Mouse (Mus musculus): ENCODE results near the gene Bbip1.
"Not testable (repeated sequence)": the region's sequence is repeated elsewhere in the genome, so short reads cannot be mapped to it uniquely, and the experiment has no call there.

Bbip1 gene

DNA sequence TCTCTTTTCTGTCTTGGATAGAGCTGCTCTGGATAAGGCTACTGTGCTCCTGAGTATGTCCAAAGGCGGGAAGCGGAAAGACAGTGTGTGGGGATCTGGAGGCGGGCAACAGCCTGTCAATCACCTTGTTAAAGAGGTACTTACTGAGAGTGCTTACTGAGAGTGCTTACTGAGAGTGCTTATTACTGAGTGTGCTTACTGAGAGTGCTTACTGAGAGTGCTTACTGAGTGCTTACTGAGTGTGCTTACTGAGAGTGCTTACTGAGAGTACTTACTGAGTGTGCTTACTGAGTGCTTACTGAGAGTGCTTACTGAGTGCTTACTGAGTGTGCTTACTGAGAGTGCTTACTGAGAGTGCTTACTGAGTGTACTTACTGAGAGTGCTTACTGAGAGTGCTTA, 22.4 kb downstream of the Bbip1 start:
- DNase-seq = not testable (repeated sequence)

GRCm38 (mm10) chr19:53919541-53919940, 24.9 kb downstream of the Bbip1 start:
- no peak for DNase-seq

DNA sequence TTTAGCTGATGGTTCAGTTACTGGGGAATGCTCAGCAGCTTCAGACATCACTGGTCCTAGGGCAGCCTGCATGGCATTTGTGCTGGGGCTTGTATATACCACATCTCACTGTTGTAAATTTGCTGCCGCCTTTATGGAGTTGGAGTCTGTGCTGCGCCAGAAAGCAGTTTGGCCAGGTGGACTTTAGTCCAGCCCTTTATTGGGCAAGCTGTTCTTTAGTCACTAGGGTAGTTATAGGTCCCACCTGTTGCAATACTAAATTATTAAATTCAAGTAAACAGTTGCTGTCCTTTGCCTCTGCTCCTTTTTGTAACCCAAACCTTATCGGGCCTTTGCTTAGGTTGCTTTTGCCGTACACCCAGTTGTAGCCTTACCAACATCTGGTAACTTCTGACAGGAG, 29.5 kb downstream of the Bbip1 start:
- no peak for DNase-seq

DNA sequence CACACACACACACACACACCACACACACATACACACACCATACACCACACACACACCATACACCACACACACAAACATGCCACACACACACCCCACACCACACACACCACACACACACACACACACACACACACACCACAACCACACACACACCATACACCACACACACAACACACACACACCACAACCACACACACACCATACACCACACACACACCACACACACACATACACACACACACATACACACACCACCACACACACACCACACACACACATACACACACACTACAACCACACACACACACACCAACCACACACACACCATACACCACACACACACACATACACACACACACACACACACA, 37.7 kb downstream of the Bbip1 start:
- DNase-seq = not testable (repeated sequence)

- DNase-seq = no peak
Observed at GRCm38 (mm10) chr19:53906033-53906702, 38.3 kb downstream of the Bbip1 start.

GRCm38 (mm10) chr19:53904833-53905480, 39.5 kb downstream of the Bbip1 start:
- no peak for DNase-seq

- peak; percentile 56 for DNase-seq
Observed at GRCm38 (mm10) chr19:53903507-53904321, 40.7 kb downstream of the Bbip1 start.

DNA sequence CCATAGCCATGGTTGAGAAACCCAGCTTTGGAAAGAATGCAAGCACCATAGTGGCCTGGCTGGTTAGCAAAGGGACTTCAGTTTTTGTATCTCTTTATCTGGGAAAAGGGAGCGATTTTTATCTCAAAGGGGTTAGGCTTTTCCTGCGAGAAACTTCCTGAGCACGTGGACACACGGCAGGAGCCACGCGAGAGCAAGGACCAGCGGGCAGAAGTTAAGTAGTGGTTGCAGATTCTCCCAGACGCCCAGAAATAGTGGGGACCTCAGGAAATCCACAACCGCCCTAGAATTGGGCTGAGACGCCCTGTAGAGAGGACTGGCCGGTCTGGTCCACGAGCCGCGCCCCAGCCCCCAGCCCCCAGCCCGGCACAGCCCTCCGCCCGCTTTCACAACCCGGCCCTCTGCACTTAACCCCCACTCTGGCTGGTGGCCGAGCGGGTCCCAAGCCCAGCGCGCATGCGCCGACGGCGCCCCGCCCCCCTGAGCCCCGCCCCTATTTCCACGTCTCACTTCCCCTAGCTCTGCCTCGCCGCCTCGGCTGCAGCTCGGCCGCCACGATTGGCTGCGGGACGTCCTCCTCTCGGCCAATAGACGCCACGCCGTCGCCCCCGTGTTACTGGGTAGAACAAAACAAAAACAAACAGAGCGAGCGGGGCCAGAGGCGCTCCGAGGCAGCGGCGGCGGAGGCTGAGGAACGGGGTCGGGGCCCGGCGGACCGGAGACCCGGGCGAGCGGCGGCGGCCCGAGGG, 41.5 kb downstream of the Bbip1 start:
- peak; percentile 98 for DNase-seq

DNA sequence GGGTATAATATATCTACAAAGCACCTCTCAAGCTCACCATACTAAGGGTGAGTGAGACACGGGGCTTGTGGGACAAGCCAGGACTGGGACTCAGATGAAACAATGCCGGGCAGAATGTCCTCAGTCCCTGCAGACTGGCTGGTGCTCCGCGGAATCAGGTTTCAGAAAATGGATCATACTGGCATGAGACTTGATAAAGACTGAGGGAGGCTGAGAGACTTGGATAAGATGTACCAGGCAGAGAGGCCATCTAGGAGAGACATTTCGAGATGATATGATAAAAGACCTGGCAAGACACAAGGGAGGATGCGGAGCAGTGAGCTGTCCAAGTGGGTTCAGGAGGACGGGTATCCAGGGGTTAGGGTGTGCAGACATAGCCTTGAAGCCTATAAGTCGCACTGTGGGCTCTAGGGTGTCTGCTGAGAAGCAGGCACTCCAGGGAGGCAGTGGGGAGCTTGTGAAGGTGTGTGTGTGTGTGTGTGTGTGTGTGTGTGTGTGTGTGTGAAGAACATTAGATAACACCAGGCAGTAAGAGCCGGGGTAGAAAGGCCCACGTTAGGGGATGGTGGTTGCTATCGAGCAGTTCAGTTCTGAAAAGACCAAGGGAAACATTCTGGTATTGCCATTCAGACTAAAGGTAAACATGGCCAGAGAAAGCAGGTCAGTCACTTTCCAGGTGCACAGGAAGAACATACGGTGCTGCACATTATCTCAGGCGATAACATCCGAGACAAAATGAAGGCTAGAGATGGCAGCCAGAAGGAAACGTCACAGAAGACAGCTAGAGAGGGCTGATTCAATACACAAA, 42.3 kb downstream of the Bbip1 start:
- DNase-seq = no peak

GRCm38 (mm10) chr19:53899941-53900610, 44.4 kb downstream of the Bbip1 start:
- DNase-seq = no peak

DNA sequence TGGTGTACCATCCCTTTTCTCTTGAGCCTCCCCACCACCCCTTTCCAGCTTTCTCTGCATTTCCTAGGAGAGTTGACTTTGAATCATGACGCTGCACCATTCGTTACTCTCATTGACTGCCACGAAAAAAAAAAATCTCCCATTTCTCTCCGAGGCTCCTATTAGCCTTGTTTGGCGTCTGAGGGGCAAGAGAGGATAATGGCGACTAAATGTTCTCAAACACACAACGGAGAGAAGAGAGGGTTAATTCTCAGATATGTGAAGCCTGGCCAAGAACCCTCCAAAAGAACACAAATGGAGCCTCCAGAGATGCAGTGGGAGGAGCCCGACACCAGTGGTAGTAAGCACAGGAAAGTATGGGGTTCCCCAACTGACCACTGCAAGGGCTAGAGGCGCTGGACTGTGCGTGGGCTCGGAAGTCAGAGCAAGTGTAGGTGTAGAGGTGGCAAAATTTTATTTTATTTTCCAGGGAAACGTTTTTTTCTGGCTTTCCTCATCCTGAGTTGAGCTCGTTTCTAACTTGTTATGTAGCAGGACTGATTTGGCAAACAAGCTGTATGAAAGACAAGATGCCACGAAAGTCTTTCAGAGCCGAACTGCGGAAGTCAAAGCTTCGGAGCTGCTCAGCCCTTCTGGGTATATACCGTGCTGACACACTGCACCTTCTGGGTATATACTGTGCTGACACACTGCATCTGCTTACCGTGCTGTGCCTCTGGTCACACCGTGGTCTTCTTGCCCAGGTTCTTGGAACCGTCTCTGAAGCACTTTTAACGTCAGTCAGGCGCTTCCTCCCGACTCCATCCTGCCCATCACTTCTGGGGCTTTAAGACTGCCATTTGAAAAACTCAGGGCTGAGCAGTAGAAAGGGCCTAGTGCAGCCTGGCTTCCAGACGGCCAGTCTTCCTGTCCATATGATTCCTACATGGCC, 45.2 kb downstream of the Bbip1 start:
- no peak for DNase-seq

- DNase-seq = no peak
Observed at GRCm38 (mm10) chr19:53898498-53898897, 45.9 kb downstream of the Bbip1 start.

GRCm38 (mm10) chr19:53898046-53898445, 46.4 kb downstream of the Bbip1 start:
- DNase-seq = no peak

DNA sequence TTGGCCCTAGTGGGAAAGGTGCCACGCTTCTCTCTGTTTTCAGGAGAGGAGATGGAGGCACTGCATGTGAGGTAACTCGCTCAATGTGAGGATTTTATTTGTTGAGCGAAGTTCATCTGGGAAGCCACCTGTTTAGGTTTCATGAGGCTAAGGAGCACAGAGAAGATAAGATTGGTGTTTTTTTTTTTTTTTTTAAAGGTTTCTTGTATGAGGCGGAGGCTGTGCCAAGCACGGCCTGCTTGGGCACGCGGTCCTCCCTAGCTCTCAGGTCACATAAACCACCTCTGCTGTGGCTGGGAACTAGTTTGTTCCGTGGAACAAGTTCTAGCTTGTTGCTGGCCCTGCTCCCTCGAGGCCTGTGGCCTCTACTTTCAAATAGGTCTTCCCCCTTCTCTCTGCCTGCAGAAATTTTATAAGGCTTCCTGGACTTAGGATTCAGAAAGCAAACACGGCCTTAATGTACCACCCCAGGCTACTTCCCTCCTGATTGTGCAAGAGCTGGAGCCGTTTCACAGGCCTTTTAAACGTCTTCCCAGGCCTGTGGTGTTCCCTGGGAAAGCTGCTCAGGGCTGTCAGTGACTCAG, 49.8 kb downstream of the Bbip1 start:
- DNase-seq = no peak

- no peak for DNase-seq
Observed at GRCm38 (mm10) chr19:53893711-53894171, 50.7 kb downstream of the Bbip1 start.

DNA sequence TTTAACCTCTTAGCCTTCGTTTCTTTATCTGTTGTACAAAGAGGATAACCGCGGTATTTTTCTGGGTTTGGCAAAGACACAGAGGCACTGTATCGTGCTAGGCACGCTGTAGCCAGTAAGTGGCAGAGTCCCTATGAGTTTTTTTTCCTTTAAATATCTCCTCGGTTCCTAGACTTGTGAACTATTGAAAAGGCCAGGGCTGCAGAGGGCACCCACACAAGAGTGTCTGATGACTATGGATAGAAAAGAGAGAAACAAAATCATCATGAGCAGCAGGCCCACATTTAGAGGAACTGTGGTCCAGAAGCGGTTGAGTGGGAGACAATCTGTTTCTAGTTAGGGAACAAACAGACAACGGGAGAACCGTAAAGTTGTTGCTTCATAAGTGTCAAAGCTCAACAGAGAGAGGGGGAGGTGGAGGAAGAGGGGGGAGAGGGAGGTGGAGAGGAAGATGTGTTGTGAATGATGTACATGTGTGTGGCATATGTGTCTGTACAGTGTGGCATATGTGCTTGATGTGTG, 51.5 kb downstream of the Bbip1 start:
- peak; percentile 80 for DNase-seq

- no peak for DNase-seq
Observed at GRCm38 (mm10) chr19:53892061-53892460, 52.4 kb downstream of the Bbip1 start, which contains the start of gene Pdcd4. Gene Pdcd4, plus strand, starts transcription at chr19:53892231.

GRCm38 (mm10) chr19:53891569-53891968, 52.9 kb downstream of the Bbip1 start:
- DNase-seq = no peak

GRCm38 (mm10) chr19:53890781-53891251, 53.6 kb downstream of the Bbip1 start:
- no peak for DNase-seq

DNA sequence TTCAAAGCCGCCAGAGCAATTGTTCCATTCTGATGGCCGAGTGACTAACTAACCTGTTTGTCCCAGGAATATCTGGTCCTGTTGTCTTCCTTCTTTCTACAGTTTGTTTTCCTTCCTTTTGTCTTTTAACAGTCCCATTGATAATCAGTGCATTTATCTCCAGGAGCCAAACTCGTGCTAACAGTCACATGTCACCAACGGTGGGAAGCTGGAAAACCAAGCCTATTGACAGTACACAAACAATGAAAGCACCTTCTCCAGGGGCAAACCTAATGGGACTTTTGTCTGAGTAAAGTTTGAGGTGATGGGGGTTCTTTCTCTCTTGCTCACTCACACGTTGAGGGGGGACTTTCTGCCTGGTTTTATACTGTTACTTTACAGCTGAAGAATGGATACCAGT, 54.2 kb downstream of the Bbip1 start:
- no peak for DNase-seq
